Mouse (Mus musculus) cerebellum, postnatal 14 days (tissue): ENCODE measurements around the gene Hyal2.
A peak's percentile ranks its signal among the peaks of the same experiment; 100 is the strongest.
"Not testable (repeated sequence)": the region's sequence is repeated elsewhere in the genome, so short reads cannot be mapped to it uniquely, and the experiment has no call there.

Source experiments
- DNase-seq, 2 experiments: peaks; one replicate each; pipeline ENCODE4 v3.0.0; 2021; ENCODE audit warnings: mixed read lengths in 2 of 2

The Hyal2 gene

GRCm38 (mm10) chr9:107570016-107570415 is 2.3 kb downstream of the Hyal2 start:
- no peak for DNase-seq

- no peak for DNase-seq
Measured at GRCm38 (mm10) chr9:107570845-107571244, 3.1 kb downstream of the Hyal2 start.

- no peak for DNase-seq
Measured at GRCm38 (mm10) chr9:107571534-107572326, 4.0 kb downstream of the Hyal2 start.

GRCm38 (mm10) chr9:107572327-107572662 is 4.5 kb downstream of the Hyal2 start:
- no peak for DNase-seq

- DNase-seq, result not testable (repeated sequence)
Measured at GRCm38 (mm10) chr9:107573774-107574173, 6.0 kb downstream of the Hyal2 start.

GRCm38 (mm10) chr9:107575579-107576356 is 8.0 kb downstream of the Hyal2 start:
- DNase-seq, result peak; percentile 66 to 84

GRCm38 (mm10) chr9:107576357-107577107 is 8.8 kb downstream of the Hyal2 start, which contains the start of gene Hyal1:
Gene Hyal1 (plus strand): TSS chr9:107576927.
- peak; percentile 62 to 80 for DNase-seq

GRCm38 (mm10) chr9:107577871-107578270 is 10.1 kb downstream of the Hyal2 start:
- DNase-seq, result no peak

- no peak for DNase-seq
Measured at GRCm38 (mm10) chr9:107578587-107578986, 10.8 kb downstream of the Hyal2 start, which contains the start of gene Naa80. Gene Naa80 (plus strand): TSS chr9:107578887.

GRCm38 (mm10) chr9:107579023-107579900 is 11.5 kb downstream of the Hyal2 start:
- peak in 1 of 2 experiments; percentile 39 for DNase-seq

- peak; percentile 90 to 91 for DNase-seq
Measured at GRCm38 (mm10) chr9:107580501-107581317, 13.0 kb downstream of the Hyal2 start, which contains the start of gene Hyal3. Gene Hyal3 (plus strand): TSS chr9:107580818.

- no peak for DNase-seq
Measured at GRCm38 (mm10) chr9:107581584-107581983, 13.8 kb downstream of the Hyal2 start.

GRCm38 (mm10) chr9:107582509-107583062 is 14.8 kb downstream of the Hyal2 start:
- DNase-seq, result no peak

- no peak for DNase-seq
Measured at GRCm38 (mm10) chr9:107583174-107583573, 15.4 kb downstream of the Hyal2 start.

GRCm38 (mm10) chr9:107586504-107586903 is 18.8 kb downstream of the Hyal2 start:
- no peak for DNase-seq

- peak; percentile 95 to 96 for DNase-seq
Measured at GRCm38 (mm10) chr9:107586974-107587832, 19.5 kb downstream of the Hyal2 start, which contains the start of gene Ifrd2. Gene Ifrd2 (plus strand): TSS chr9:107587642.

- DNase-seq, result peak in 1 of 2 experiments; percentile 60
Measured at GRCm38 (mm10) chr9:107587833-107588639, 20.3 kb downstream of the Hyal2 start.

GRCm38 (mm10) chr9:107590058-107590772 is 22.5 kb downstream of the Hyal2 start:
- DNase-seq, result peak; percentile 39 to 44
